18 mouse cellular contexts compared by ENCODE assay signal in the genomic region with DNA sequence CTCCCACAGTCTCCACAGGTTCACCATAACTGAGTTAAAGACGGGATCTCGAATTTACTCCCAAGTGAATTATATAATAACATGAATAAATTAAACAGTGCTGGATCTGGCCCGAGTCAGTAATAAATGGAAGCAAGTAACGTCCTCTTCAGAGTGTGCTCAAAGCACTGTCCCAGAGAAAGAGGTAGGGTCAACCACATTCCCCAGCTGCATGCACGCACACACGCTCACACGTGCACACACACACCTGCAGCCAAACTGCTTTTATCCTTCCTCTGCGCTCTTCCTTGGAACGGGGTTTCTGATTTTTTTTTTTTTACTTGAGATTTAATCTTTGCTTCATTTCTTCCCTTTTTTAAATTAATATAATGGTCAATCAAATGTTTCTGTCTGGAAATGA.
"Had no signal": no experiment of that assay in that cellular context is flagged by ENCODE, and none has a peak within 500 bp of the region (broad histone marks: within the 10 kb centered on the region; RNA-seq: fewer than 3 reads in every experiment).

No protein-coding gene starts in this region.

- H3K27me3 ChIP-seq: limb, embryonic 15.5 days; liver, embryonic 12.5 days; midbrain, embryonic 12.5 days; neural tube, embryonic 13.5 days; neural tube, embryonic 15.5 days had no signal

- ATAC-seq: liver, embryonic 12.5 days had no signal

- H3K4me2 ChIP-seq: limb, embryonic 15.5 days; liver, embryonic 12.5 days; lung, embryonic 14.5 days; midbrain, embryonic 12.5 days; neural tube, embryonic 13.5 days; neural tube, embryonic 15.5 days had no signal

- H3K9ac ChIP-seq: limb, embryonic 15.5 days; liver, embryonic 12.5 days; liver, embryonic 14.5 days; lung, embryonic 14.5 days; midbrain, embryonic 12.5 days; neural tube, embryonic 13.5 days; neural tube, embryonic 15.5 days had no signal

- H3K9me3 ChIP-seq: limb, embryonic 15.5 days; liver, embryonic 12.5 days; midbrain, embryonic 12.5 days; neural tube, embryonic 13.5 days; neural tube, embryonic 15.5 days had no signal

- H3K4me1 ChIP-seq: limb, embryonic 15.5 days; neural tube, embryonic 15.5 days had no signal

- DNase-seq: lung, adult 18-20 months; lung, embryonic 14.5 days; lung, postnatal 10 days; lung, postnatal 4 days; midbrain, embryonic 14.5 days; retina, postnatal 1 day; right cerebral cortex, adult 18-20 months; right cerebral cortex, postnatal 25 days; right cerebral cortex, postnatal 4 days; spleen, adult 18-20 months had no signal

- H3K4me3 ChIP-seq: limb, embryonic 15.5 days; liver, embryonic 12.5 days; midbrain, embryonic 10.5 days; midbrain, embryonic 12.5 days; myocyte; neural tube, embryonic 13.5 days; neural tube, embryonic 15.5 days had no signal

- H3K27ac ChIP-seq: limb, embryonic 15.5 days; liver, embryonic 12.5 days; liver, embryonic 14.5 days; midbrain, embryonic 10.5 days; midbrain, embryonic 12.5 days; neural tube, embryonic 13.5 days; neural tube, embryonic 15.5 days had no signal

- H3K36me3 ChIP-seq: midbrain, embryonic 10.5 days; midbrain, embryonic 12.5 days; neural tube, embryonic 13.5 days; neural tube, embryonic 15.5 days had no signal
